Mouse (Mus musculus): ENCODE results near the gene Med21.

DNA sequence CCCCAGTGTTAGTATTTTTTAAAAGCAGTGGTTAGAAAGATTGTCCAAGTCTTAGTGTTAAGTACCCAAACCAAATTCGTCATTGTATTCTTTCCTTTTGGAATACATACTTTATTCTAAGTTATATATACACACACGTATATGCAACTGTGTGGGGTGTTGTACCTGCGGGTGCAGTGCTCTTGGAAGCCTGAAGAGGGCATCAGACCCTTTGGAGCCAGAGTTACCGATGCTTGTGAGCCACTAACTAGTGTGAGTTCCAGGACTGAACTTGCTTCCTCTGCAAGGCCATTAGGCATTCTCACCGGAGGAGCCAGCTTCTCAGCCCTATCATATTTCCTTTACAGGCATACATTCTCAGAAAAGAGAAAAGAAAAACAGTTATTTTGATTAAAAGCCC, 20.3 kb downstream of the Med21 start:
- TF ChIP-seq CTCF (IDR thresholded peaks at IDR 0.05; ENCODE audit: low read depth) (peak; percentile 86), EP300 (IDR thresholded peaks at IDR 0.05; ENCODE audit: low read depth) (no peak)

Data from liver, embryonic 14.5 days (tissue).